In genomic region chr10:130298748-130299147, GRCm38 (mm10) we compare ENCODE assay signal across 12 mouse cellular contexts. TPM values are rescaled to one million over a fixed set of nuclear protein-coding genes. Genes with fewer than 3 reads are reported as not detected.
A peak's percentile ranks its signal among the peaks of the same experiment; 100 is the strongest.
DNase-seq lines count a peak whose midpoint lies in the region; ATAC-seq and TF ChIP-seq lines count a peak whose summit lies in the region.
"Not testable (repeated sequence)": the region's sequence is repeated elsewhere in the genome, so short reads cannot be mapped to it uniquely, and the experiment has no call there.
"Had no signal": no experiment of that assay in that cellular context is flagged by ENCODE, and none has a peak within 500 bp of the region (broad histone marks: within the 10 kb centered on the region; RNA-seq: fewer than 3 reads in every experiment).

No protein-coding gene starts in this region.

- DNase-seq in CD4-positive helper T cell, adult 2 months (ENCODE audit: low read depth, low spot score), result peak; percentile 25
- peak; percentile 59 to 66 for DNase-seq in cerebellum, postnatal 10 days
- peak; percentile 11 for DNase-seq in forelimb bud, embryonic 11.5 days (ENCODE audit: low read depth, low spot score)
- DNase-seq in kidney, adult 9 months, result peak; percentile 15
- peak; percentile 23 for DNase-seq in limb, embryonic 14.5 days (ENCODE audit: low spot score)
- peak; percentile 35 for DNase-seq in midbrain, postnatal 0 days (ENCODE audit: low spot score)
- peak; percentile 46 for DNase-seq in testis, postnatal 10 days (ENCODE audit: low spot score)

- not testable (repeated sequence) for H3K27ac ChIP-seq in limb, embryonic 14.5 days (replicated peaks; ENCODE audit: low read depth, low read length); midbrain, postnatal 0 days (ENCODE audit: low read depth, low read length)

- not testable (repeated sequence) for H3K36me3 ChIP-seq in limb, embryonic 14.5 days (ENCODE audit: control insufficient read depth, insufficient read depth, low read length); midbrain, postnatal 0 days (ENCODE audit: insufficient read depth, low read length)

- H3K4me2 ChIP-seq in limb, embryonic 14.5 days (replicated peaks; ENCODE audit: low read depth, low read length, severe bottlenecking); midbrain, postnatal 0 days (ENCODE audit: low read depth, low read length, poor library complexity, severe bottlenecking): not testable (repeated sequence)

- H3K4me3 ChIP-seq in limb, embryonic 14.5 days (replicated peaks; ENCODE audit: low read length); midbrain, postnatal 0 days (ENCODE audit: low read depth, low read length): not testable (repeated sequence)

- peak; percentile 77 for TF ChIP-seq CTCF in midbrain, postnatal 0 days (IDR thresholded peaks at IDR 0.05)

- WGBS in limb, embryonic 14.5 days, result 17% methylated on average over 4 of the region's 4 CpGs
- WGBS in midbrain, postnatal 0 days, result 13% methylated on average over 4 of the region's 4 CpGs

- not testable (repeated sequence) for H3K9ac ChIP-seq in limb, embryonic 14.5 days (ENCODE audit: low read depth, low read length, severe bottlenecking); midbrain, postnatal 0 days (replicated peaks; ENCODE audit: low read length, poor library complexity, severe bottlenecking)

- H3K4me1 ChIP-seq in limb, embryonic 14.5 days (ENCODE audit: control insufficient read depth, insufficient read depth, low read length); midbrain, postnatal 0 days (ENCODE audit: insufficient read depth, low read length): not testable (repeated sequence)

- not testable (repeated sequence) for H3K9me3 ChIP-seq in limb, embryonic 14.5 days (ENCODE audit: control insufficient read depth, low read length); midbrain, postnatal 0 days (ENCODE audit: low read length)

- H3K27me3 ChIP-seq in limb, embryonic 14.5 days (ENCODE audit: control insufficient read depth, insufficient read depth, low read length); midbrain, postnatal 0 days (ENCODE audit: insufficient read depth, low read length): not testable (repeated sequence)

- ATAC-seq in activated CD4-positive, CD25-positive, alpha-beta regulatory T cell, adult 4 months, result peak; percentile 57
- ATAC-seq in limb, embryonic 14.5 days (ENCODE audit: low FRiP score, low read depth); midbrain, postnatal 0 days (ENCODE audit: low FRiP score): not testable (repeated sequence)

- TF ChIP-seq POLR2A in limb, embryonic 14.5 days (IDR thresholded peaks at IDR 0.05; ENCODE audit: borderline replicate concordance, extremely low read depth, insufficient read depth, insufficient read length), result not testable (repeated sequence)

RNA-seq across cellular contexts. Expression of gene Neurod4, which starts 18.7 kb away (rescaled TPM):
- polyA plus RNA-seq in activated CD4-positive, CD25-positive, alpha-beta regulatory T cell, adult 4 months (2017; shearing (Covaris generic)), result under 1 TPM in 1 of 2 experiments, not detected in 1; 0.14 TPM
- not detected in 2 replicates for polyA plus RNA-seq in limb, embryonic 14.5 days (2012; rRNA removed)
- polyA plus RNA-seq in limb, embryonic 14.5 days (2014; fragmentation: Nextera tagmentation; extraction: Ambion mirVana), result 0.06 TPM in 1 of 2 replicates, not detected in the other
- total RNA-seq in midbrain, postnatal 0 days (2014; rRNA removed), result 0.47 and 0.77 TPM in 2 replicates
- 0.12 and 0.52 TPM in 2 replicates for polyA plus RNA-seq in midbrain, postnatal 0 days (2015; fragmentation: Nextera tagmentation; extraction: Ambion mirVana)
- total RNA-seq: gastrocnemius, adult 18-20 months had no signal
- polyA plus RNA-seq: heart, embryonic 11.5 days had no signal

RNA-seq across cellular contexts. Expression of gene Tespa1, which starts 23.9 kb away (rescaled TPM):
- 100 to 1,000 TPM; 277 to 337 TPM for polyA plus RNA-seq in activated CD4-positive, CD25-positive, alpha-beta regulatory T cell, adult 4 months (2017; shearing (Covaris generic))
- polyA plus RNA-seq in limb, embryonic 14.5 days (2012; rRNA removed), result 0.93 and 1.8 TPM in 2 replicates
- polyA plus RNA-seq in limb, embryonic 14.5 days (2014; fragmentation: Nextera tagmentation; extraction: Ambion mirVana), result 1.9 and 2.3 TPM in 2 replicates
- not detected in 2 replicates for total RNA-seq in midbrain, postnatal 0 days (2014; rRNA removed)
- polyA plus RNA-seq in midbrain, postnatal 0 days (2015; fragmentation: Nextera tagmentation; extraction: Ambion mirVana), result not detected in 2 replicates
- polyA plus RNA-seq: hindbrain, embryonic 13.5 days; midbrain, embryonic 13.5 days had no signal

Comparison
In these comparisons a context has a peak if more than half of its experiments do, and no peak if none do; other contexts are left out.
1. DNase-seq: peak in every context shown above with its lines; median percentile 62 in cerebellum, postnatal 10 days; 46 in testis, postnatal 10 days; 35 in midbrain, postnatal 0 days; 25 in CD4-positive helper T cell, adult 2 months; 23 in limb, embryonic 14.5 days; 15 in kidney, adult 9 months; 11 in forelimb bud, embryonic 11.5 days.
2. RNA of gene Tespa1, which starts 23.9 kb away (polyA plus RNA-seq): 277 to 337 TPM in activated CD4-positive, CD25-positive, alpha-beta regulatory T cell, adult 4 months; 0.93 to 2.3 TPM in limb, embryonic 14.5 days and not detected in midbrain, postnatal 0 days; every median in the first group is over 10 times any median in the second.